Mouse (Mus musculus): ENCODE data around the gene Tmem245.

DNA sequence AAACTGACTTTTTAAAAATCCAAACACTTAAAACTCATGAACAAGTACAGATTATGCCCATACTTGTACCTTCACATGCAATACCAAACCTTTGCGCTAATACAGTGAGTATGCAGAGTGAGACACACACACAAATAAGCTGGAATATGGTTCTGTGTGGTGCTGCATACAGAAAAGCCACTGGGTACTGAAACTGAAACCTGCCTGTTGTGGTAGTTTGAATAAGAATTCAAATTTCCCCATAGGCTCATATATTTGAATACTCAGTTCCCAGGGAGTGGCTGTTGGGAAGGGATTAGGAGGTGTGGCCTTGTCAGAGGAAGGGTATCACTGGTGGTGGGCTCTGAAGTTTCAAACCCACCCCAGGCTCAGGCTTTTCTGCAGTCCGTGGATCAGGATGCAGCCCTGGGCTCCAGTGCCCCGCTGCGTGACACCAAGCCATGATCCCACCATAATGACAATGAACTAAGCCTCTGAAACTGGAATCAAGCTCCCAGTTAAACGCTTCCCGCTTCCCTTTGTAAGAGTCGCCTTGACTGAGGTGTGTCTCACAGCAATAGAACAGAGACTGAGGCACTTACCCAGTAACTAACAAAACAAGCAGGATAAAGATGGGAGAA lies 34.7 kb downstream of the Tmem245 start:
- TF ChIP-seq CTCF (IDR thresholded peaks at IDR 0.05; ENCODE audit: low read depth) (no peak), EP300 (IDR thresholded peaks at IDR 0.05; ENCODE audit: low read depth) (no peak)
